Mouse (Mus musculus) heart, embryonic 12.5 days (tissue): ENCODE measurements around the gene Sf3b5. TPM values are rescaled to one million over a fixed set of nuclear protein-coding genes. Genes with fewer than 3 reads are reported as not detected.

ENCODE experiments used
- ATAC-seq: fragments of 200-750 bp; cut with Nextera tagmentation; 2 replicates; pipeline ENCODE4 v1.8.0; 2017; ENCODE audit warnings: moderate TSS enrichment, moderate library complexity; ENCODE audit not compliant: insufficient number of reproducible peaks, low FRiP score
- H3K27ac ChIP-seq: fragments of 300-500 bp; sonication (generic); 2 replicates; pipeline ENCODE4 v1.5.1; 2016; ENCODE audit warnings: mild to moderate bottlenecking, moderate library complexity; ENCODE audit not compliant: poor library complexity, severe bottlenecking
- H3K27me3 ChIP-seq: fragments of 300-500 bp; sonication (generic); replicated peaks from 2 replicates; pipeline ENCODE4 v1.6.1; 2016; ENCODE audit warnings: mild to moderate bottlenecking, moderate library complexity
- H3K36me3 ChIP-seq: fragments of 300-500 bp; sonication (generic); 2 replicates; pipeline ENCODE4 v1.6.1; 2016; ENCODE audit warnings: mild to moderate bottlenecking, moderate library complexity
- H3K4me1 ChIP-seq: fragments of 300-500 bp; sonication (generic); replicated peaks from 2 replicates; pipeline ENCODE4 v1.6.1; 2016; ENCODE audit warnings: mild to moderate bottlenecking
- H3K4me2 ChIP-seq: fragments of 300-500 bp; sonication (generic); 2 replicates; pipeline ENCODE4 v1.6.1; 2016; ENCODE audit warnings: mild to moderate bottlenecking, moderate library complexity
- H3K4me3 ChIP-seq: fragments of 300-500 bp; sonication (generic); 2 replicates; pipeline ENCODE4 v1.5.1; 2016; ENCODE audit warnings: mild to moderate bottlenecking
- H3K9ac ChIP-seq: fragments of 300-500 bp; sonication (generic); 2 replicates; pipeline ENCODE4 v1.6.1; 2016; ENCODE audit warnings: mild to moderate bottlenecking, moderate library complexity
- H3K9me3 ChIP-seq: fragments of 300-500 bp; sonication (generic); replicated peaks from 2 replicates; pipeline ENCODE4 v1.6.1; 2016; ENCODE audit warnings: mild to moderate bottlenecking, moderate library complexity
- WGBS: fragments of 180-500 bp; shearing (Covaris S2); methylation state at CpG from one replicate; pipeline ENCODE4 v1.1.7; 2016; 5-methylcytosine and 5-hydroxymethylcytosine counted together
- polyA plus RNA-seq: library from polyadenylated mRNA; unstranded; fragments of >200 nt; fragmentation: Nextera tagmentation; extraction: Ambion mirVana; gene quantifications from 2 replicates; pipeline ENCODE4 v1.2.1, GENCODE M21; 2016

The Sf3b5 gene
- polyA plus RNA-seq, 1 experiment from 2014 or later = 30.7 TPM

DNA sequence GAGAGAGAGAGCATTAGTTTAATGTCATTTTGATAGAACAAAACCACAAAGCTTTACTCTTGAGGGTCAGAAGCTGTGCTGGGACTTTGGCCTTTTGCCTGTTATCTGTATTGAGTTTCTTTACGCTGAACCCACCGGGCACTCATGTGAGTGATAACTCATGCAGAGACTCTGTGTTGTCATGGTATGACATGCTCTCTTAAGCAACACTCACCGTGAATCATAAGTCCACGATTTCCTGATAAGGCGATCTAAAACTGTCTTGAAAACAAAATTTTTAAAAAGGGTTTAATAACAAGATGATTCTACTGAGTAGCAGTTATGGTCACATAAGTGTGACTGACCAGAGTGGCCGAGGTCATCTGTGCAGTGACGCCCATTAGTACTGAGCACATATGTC, 28.6 kb upstream of the Sf3b5 start:
- ATAC-seq = no peak
- Histone ChIP-seq H3K4me2 (no peak overlapping the region), H3K4me3 (no peak overlapping the region), H3K4me1 (peaks cover 3% of the 10 kb centered on the region; the same call in 1 of the 2 replicates), H3K27me3 (no peaks in the 10 kb centered on the region), H3K9me3 (no peaks in the 10 kb centered on the region), H3K27ac (no peak overlapping the region), H3K9ac (no peak overlapping the region), H3K36me3 (no peaks in the 10 kb centered on the region)
- 79% methylated on average over 7 of the region's 7 CpGs for WGBS

DNA sequence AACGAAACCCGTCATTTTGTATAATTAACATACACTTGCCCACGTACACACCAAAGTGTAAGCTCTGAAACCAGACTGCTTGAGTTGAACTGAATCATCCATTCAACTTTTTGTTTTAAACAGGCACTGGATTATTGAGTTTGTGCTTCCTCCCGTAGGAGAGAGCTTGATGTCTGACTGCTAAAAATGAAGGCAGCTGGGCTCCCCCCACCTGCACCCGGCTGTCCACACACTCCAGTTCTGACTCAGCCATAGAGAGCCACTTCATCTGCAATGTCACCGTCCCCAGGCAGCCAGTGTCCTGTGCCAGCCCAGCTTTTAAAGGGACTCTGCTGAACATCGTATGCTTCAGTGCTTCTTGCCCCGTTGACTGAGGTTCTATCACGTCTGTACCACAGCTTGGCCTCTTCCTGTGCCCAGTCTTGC, 27.3 kb upstream of the Sf3b5 start:
- H3K9me3 ChIP-seq = no peaks in the 10 kb centered on the region
- WGBS = 70% methylated on average over 9 of the region's 9 CpGs
- no peak overlapping the region for H3K4me3 ChIP-seq
- H3K4me1 ChIP-seq = peaks cover 3% of the 10 kb centered on the region; the same call in 1 of the 2 replicates
- H3K9ac ChIP-seq = no peak overlapping the region
- ATAC-seq = no peak
- H3K4me2 ChIP-seq = no peak overlapping the region
- no peaks in the 10 kb centered on the region for H3K36me3 ChIP-seq
- H3K27me3 ChIP-seq = no peaks in the 10 kb centered on the region
- no peak overlapping the region for H3K27ac ChIP-seq

- H3K4me2 ChIP-seq = no peak overlapping the region
- H3K9ac ChIP-seq = no peak overlapping the region
- H3K4me1 ChIP-seq = peaks cover 6% of the 10 kb centered on the region; the same call in 1 of the 2 replicates
- WGBS = 68% methylated on average over 7 of the region's 7 CpGs
- no peak for ATAC-seq
- H3K36me3 ChIP-seq = no peaks in the 10 kb centered on the region
- no peaks in the 10 kb centered on the region for H3K27me3 ChIP-seq
- no peak overlapping the region for H3K27ac ChIP-seq
- H3K4me3 ChIP-seq = no peak overlapping the region
- no peaks in the 10 kb centered on the region for H3K9me3 ChIP-seq
Measured at GRCm38 (mm10) chr10:12981071-12981470, 24.1 kb upstream of the Sf3b5 start.

GRCm38 (mm10) chr10:12983516-12983915, 21.6 kb upstream of the Sf3b5 start:
- no peaks in the 10 kb centered on the region for H3K9me3 ChIP-seq
- 51% methylated on average over 3 of the region's 3 CpGs for WGBS
- no peak overlapping the region for H3K27ac ChIP-seq
- peaks cover 15% of the 10 kb centered on the region; the same call in 1 of the 2 replicates for H3K4me1 ChIP-seq
- ATAC-seq = no peak
- H3K27me3 ChIP-seq = no peaks in the 10 kb centered on the region
- H3K4me2 ChIP-seq = no peak overlapping the region
- H3K36me3 ChIP-seq = no peaks in the 10 kb centered on the region
- no peak overlapping the region for H3K4me3 ChIP-seq
- H3K9ac ChIP-seq = no peak overlapping the region

DNA sequence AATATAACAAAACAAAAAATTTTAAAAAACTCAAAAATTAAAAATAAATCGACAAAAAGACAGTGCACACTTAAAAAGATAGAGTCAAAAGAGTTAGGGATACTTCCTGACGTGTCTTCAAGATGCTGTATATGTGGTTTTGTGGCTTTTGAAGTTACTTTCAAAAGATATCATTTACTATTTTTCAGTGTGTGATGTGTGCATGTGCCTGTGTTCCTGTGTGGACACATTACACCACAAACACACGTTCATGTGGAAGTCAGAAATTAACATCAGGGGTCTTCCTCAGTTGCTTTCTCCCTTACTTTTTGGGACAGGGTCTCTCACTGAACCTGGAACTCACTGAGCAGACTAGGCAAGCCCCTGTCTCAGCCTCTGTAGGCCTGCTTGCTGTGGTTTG, 20.1 kb upstream of the Sf3b5 start:
- H3K4me1 ChIP-seq = peaks cover 15% of the 10 kb centered on the region; the same call in 1 of the 2 replicates
- 70% methylated on average over 3 of the region's 3 CpGs for WGBS
- no peak for ATAC-seq

GRCm38 (mm10) chr10:12986485-12986884, 18.7 kb upstream of the Sf3b5 start:
- no peak for ATAC-seq
- peaks cover 11% of the 10 kb centered on the region; the same call in 1 of the 2 replicates for H3K4me1 ChIP-seq
- H3K9me3 ChIP-seq = no peaks in the 10 kb centered on the region
- no peak overlapping the region for H3K4me2 ChIP-seq
- no peaks in the 10 kb centered on the region for H3K27me3 ChIP-seq
- no peaks in the 10 kb centered on the region for H3K36me3 ChIP-seq
- no peak overlapping the region for H3K4me3 ChIP-seq
- WGBS = 63% methylated on average over 5 of the region's 5 CpGs
- peak overlapping the region; percentile 81 for H3K27ac ChIP-seq
- no peak overlapping the region for H3K9ac ChIP-seq

More for the DNA sequence above, 20.1 kb upstream of the Sf3b5 start:
- Histone ChIP-seq H3K4me2 (no peak overlapping the region), H3K9ac (no peak overlapping the region), H3K27ac (no peak overlapping the region), H3K36me3 (no peaks in the 10 kb centered on the region), H3K27me3 (no peaks in the 10 kb centered on the region), H3K9me3 (no peaks in the 10 kb centered on the region), H3K4me3 (no peak overlapping the region)

DNA sequence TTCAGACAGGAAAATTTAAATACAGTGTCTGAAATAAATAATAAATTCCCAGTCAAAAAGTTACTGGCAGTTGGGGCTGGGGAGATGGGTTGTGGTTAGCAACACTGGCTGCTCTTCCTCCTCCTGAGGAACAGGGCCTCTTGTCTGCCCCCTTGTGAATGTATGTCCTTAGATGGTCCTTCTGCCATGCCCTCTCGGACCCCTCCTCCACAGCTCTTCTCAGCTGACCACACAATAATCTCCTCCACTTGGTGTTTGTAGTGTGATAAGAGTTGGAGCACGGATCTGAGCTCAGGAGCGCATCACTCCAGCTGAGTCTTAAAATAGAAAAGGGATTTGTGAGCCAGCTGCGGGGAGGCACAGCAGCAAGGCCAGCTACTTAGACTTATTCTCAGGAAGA, 18.2 kb upstream of the Sf3b5 start:
- H3K4me1 ChIP-seq = peaks cover 11% of the 10 kb centered on the region; the same call in 1 of the 2 replicates
- no peak overlapping the region for H3K4me3 ChIP-seq
- peak overlapping the region; percentile 81 for H3K27ac ChIP-seq
- no peaks in the 10 kb centered on the region for H3K36me3 ChIP-seq
- no peak overlapping the region for H3K9ac ChIP-seq
- no peaks in the 10 kb centered on the region for H3K9me3 ChIP-seq
- no peaks in the 10 kb centered on the region for H3K27me3 ChIP-seq
- WGBS = 7% methylated on average over 4 of the region's 4 CpGs
- ATAC-seq = peak; percentile 75; the same call in 1 of the 2 replicates
- 0 out of 2 replicates have a peak overlapping the region, but pooled peaks have one; percentile 9 for H3K4me2 ChIP-seq

DNA sequence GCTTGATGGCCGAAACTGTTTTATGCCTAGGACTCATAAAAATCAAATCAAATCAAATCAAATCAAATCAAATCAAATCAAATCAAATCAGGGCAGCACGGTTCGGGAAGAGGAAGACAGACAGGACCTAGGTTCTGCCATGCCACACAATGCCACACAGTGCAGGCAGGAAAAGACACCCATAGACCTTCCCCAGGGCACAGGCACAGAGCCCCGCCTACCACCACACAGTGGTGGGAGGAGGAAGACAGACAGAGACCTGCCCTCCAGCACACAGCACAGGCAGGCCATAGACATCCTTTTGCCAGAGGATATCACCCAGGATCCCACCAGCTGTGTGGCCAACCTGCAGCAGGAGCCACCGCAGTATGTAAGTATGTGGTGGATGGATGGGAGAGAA, 13.2 kb upstream of the Sf3b5 start:
- ATAC-seq = 0 out of 2 replicates have a peak, but pooled peaks have one; percentile 26
- Histone ChIP-seq H3K9ac (no peak overlapping the region), H3K9me3 (no peaks in the 10 kb centered on the region), H3K36me3 (no peaks in the 10 kb centered on the region), H3K27me3 (no peaks in the 10 kb centered on the region), H3K4me2 (no peak overlapping the region), H3K4me1 (peaks cover 7% of the 10 kb centered on the region; the same call in 1 of the 2 replicates), H3K27ac (no peak overlapping the region), H3K4me3 (no peak overlapping the region)
- 78% methylated on average over 5 of the region's 5 CpGs for WGBS

DNA sequence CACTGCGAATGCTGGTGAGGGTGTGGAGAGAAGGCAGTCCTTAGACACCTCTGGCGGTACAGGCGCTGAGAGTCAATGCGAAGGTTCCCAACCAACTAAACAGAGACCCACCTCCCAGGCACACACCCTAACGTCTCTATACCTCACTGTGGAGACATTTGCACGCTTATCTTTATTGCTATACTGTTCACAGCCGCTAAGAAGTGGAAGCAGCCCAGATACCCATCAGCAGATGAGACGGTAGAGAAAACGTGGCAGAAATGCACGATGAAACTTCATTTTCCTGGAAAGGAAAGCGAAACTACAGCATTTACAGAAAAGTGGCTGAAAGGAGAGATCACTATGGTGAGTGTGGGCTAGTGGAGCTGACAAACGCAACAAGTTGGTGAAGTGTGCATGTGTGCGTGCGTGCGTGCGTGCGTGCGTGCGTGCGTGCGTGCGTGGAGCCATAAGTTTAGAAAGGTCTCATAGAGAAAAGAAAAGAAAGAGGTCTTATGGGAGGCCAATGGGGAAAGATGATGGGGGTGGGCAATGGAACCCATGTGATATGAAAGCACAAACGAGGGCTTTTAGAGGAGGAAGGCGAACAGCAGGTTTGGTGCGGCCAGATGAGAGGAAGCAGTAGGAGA, 11.6 kb upstream of the Sf3b5 start:
- Histone ChIP-seq H3K4me3 (no peak overlapping the region), H3K36me3 (no peaks in the 10 kb centered on the region), H3K27me3 (no peaks in the 10 kb centered on the region), H3K4me2 (no peak overlapping the region), H3K4me1 (no peaks in the 10 kb centered on the region), H3K9ac (no peak overlapping the region), H3K27ac (no peak overlapping the region), H3K9me3 (no peaks in the 10 kb centered on the region)
- no peak for ATAC-seq
- WGBS = 84% methylated on average over 25 of the region's 25 CpGs

GRCm38 (mm10) chr10:12996736-12997477, 8.2 kb upstream of the Sf3b5 start:
- Histone ChIP-seq H3K27ac (no peak overlapping the region), H3K4me2 (peak overlapping the region; percentile 32; the same call in 1 of the 2 replicates)

More at GRCm38 (mm10) chr10:12996736-12997477, 8.2 kb upstream of the Sf3b5 start:
- Histone ChIP-seq H3K9ac (no peak overlapping the region), H3K27me3 (no peaks in the 10 kb centered on the region), H3K9me3 (no peaks in the 10 kb centered on the region), H3K36me3 (no peaks in the 10 kb centered on the region), H3K4me3 (no peak overlapping the region), H3K4me1 (no peaks in the 10 kb centered on the region)
- 41% methylated on average over 17 of the region's 17 CpGs for WGBS
- peak; percentile 63 for ATAC-seq
